Mouse (Mus musculus) CD4-positive, CD25-positive, alpha-beta regulatory T cell, adult 2 months (primary cell): ENCODE data around the gene Gstm5.
A peak's percentile ranks its signal among the peaks of the same experiment; 100 is the strongest.
"Not testable (repeated sequence)": the region's sequence is repeated elsewhere in the genome, so short reads cannot be mapped to it uniquely, and the experiment has no call there.

ENCODE experiments used
- DNase-seq: peaks from one replicate; pipeline ENCODE4 v3.0.0-alpha.2; 2012; ENCODE audit warnings: low read depth, low spot score

The Gstm5 gene

DNA sequence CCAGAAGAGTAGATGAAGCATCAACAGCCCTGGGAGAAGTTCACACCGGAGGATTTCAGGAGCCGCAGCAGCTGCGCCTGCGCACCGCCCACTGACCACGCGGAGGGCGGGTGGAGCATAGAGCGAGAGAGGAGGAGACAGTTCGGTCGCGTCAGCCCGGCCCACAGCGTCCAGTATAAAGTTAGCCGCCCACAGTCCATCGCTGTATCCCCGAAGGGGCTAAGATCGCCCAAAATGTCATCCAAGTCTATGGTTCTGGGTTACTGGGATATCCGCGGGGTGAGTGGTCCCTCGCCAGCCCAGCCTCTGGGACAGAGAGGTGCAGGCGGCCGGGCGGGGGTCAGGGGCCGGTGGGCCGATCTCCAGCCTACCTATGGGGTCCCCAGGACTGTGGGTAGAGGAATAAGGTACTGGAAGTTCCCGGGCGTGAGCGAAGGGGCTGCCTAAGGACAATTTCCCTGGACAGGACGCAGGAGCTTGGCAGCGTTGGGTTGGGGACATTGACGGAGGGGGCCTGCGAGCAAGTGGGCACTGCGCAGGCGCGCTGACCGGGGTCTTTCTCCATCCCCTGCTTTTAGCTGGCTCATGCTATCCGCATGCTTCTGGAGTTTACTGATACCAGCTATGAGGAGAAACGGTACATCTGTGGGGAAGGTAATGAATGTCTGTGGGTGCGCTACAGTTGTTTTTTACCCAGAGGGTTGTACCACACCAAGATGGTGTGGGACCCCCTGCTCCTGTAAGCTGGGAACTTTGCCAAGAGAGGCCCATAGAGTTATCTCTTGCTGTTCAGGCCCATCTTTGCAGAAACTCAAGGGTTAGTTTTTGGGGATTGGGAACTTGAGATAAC is at the start of gene Gstm5:
Gene Gstm5 (plus strand): TSS at position 102 of the 850 bp plus-strand sequence.
- DNase-seq = peak; percentile 43

DNA sequence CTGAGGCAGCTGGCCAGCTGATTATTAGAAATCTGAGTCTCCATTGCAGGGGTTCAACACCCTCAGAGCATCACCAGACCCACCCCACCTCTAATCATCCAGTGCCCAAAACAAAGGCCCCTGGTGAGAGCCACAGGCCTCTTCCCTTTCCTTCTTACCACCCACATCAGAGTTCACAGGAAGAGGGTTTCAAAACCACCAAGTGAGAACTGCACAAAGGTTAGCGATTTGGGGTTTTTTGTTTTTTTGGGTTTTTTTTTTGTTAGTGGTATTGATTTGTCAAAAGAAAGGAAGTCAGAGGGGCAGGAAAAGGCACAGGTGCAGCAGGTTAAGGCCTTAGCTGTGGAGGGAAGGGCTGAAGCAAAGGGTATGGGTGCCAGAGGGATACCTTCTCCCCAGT is 49.4 kb upstream of the Gstm5 start:
- peak; percentile 55 for DNase-seq

DNA sequence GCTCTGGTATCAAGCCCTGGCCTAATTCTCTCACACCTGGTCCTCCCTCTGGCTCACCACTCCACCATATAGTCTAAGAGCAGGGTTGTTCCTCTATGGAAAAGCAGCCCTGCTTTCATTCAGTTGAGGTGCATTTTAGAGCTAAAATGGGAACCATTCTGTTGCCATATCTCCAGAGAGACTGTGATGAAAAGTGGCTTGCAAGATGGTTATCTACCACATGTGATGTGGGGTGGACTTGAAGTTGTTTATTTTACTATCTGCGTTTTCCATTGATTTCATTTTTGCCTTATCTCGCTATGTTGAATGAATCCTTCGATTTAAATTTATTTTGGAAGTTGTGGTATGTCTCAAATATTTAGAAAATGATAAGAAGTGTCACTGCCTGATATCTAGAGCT is 48.8 kb upstream of the Gstm5 start:
- no peak for DNase-seq

DNA sequence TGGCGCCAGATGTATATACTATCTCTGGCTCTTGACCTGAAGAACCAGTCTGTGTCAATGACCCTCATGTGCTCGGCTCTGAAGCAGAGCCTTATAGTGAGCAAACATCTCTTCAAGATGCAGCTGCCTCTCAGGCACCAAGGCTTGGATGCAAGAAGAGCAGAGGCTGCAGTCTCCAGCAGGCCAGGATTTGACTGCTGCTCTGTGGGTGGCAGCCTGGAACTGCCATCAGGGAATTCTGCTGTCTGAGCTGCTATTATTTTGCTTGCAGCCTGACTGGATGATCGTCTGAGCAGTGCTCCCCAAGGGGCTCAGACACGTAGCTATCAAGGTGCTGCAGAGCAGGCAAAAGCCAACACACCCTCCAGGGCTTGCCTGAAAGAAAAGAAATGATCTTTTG is 47.5 kb upstream of the Gstm5 start:
- no peak for DNase-seq

DNA sequence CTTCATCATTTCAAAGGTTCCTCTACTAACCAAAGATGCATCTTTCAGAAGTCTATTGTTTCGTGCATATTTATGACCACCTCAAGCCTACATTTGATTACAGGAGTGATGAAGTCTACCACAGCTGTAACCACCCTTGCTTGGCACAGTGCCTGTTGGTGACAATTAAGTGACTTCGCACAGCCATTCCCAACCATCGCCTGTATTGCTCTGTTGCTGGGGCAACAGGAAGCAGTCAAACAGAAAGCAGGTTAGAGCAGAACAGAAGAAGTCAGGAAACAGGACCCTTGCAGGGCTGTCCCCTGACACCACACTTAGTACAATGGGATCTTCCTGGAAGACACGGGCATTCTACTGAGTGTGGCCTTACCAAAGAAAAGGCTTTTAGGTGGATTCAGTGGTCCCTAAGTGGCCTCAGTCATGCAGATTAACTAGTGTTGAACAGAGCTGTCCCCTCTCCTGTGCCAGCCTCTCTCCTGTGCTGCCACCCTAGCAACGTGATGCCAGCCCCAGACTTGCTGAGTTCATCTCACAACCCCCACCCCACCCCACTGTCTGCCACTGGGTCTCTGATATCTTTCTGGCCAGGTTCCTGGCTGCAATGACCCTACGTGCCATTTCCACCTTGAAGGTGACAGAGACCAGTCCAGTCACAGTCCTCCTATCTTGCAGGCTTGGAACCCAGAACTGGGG is 46.5 kb upstream of the Gstm5 start:
- DNase-seq = peak; percentile 54

DNA sequence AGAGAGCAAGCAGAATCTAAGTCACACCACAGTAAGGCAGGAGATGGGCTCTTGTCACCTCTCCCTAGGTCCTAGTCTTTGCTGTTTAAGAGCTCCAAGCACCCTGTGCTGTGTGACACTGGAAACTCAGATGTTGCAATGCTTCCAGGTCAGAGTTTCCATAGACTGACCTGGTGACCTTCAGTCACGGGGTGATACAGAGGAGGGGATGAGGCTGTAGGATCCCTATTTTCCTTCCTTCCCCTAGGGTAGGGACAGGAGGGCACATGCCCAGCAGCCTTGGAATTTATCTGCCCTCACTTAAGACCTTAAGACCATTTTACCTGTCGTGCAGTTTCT is 46.0 kb upstream of the Gstm5 start:
- DNase-seq = no peak

DNA sequence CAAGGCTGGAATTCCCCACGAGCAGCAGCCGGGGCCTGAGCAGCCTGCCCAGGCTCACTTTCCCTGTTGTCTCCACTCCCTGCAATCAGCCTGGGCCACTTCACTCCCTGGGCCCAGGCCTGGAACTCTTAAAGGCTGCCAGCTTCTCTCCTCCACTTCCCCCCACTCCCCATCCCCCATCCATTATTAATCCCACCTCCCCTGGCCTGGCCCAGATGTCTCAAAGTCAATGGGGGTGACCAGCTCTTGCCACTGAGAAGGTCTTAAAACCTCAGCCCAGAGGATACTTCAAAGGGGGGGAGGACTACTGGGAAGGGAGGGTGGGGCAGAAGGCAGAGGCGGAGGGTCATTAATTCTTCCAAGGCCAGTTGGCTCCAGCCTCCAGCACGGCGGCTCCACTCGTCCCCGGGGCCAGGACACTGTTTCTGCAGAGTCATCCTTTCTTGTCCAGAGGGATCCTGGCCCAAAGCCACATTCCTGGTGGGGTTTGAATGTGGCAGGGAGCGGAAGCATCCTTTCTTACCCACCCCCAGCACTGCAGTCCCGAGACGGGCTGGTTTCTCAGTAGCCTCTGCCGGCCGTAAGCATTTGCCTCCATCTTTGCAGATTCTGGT is 45.1 kb upstream of the Gstm5 start:
- DNase-seq = no peak

DNA sequence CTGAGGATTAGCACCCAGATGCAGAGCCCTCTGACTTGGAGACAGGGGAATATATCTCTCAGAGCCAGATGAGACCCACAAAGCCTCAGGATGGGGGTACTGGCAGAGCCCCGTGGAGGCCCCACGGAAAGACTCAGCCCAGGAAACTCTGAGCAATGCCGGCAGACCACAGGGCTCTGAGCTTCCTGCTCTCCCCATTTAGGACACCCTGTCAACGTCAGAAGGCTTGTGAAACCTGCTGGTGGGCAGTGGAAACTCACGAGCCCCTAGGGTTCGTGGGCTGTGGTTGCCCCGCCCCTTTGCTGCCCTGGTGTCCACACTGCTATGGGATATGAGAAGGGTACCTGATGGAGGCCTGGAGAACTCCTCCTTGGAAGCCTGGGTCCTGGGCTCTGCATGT is 42.8 kb upstream of the Gstm5 start:
- DNase-seq = peak; percentile 70

DNA sequence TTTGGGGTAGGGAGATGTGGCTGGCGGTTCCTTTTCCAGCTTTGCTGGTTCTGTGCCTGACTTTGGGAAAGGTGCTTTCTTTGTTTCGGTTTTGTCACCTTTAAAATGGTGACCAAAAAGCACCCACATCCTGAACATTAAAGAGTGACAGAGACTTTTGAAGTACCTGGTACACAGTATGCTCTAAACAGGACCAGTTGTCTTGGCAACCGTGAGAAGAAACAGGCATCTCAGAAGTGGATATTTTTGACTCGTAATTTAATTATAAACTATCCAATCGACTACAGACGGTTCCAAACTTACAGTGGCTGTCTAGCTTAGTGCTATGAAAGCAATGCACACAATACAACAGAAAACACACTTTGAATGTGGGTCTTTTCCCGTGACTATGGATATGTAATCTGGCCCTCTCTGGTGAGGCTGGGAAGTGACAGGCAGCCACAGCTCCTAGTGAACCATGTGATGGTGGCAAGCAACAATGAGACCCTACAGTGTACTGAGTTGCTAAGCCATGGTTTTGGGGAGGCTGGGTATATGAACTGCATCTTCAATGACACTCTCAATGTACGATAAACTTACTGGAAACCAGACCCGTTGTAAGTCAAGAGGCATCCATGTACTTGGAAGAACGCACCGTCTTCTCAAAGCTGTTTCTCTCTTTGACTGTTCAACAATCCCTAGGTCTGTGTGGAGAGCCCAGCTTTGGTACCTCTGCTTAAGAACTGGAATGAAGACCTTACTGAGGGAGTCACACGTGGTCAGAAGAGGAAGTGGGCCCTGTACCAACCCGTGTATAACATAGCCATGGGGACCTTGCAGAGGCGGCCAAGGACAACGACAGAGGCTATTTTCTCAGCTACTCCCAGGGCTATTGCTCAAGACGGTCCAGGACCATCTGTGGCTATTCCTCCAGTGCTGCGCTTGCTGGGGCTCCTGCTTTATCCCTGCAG is 42.1 kb upstream of the Gstm5 start:
- peak; percentile 80 for DNase-seq

DNA sequence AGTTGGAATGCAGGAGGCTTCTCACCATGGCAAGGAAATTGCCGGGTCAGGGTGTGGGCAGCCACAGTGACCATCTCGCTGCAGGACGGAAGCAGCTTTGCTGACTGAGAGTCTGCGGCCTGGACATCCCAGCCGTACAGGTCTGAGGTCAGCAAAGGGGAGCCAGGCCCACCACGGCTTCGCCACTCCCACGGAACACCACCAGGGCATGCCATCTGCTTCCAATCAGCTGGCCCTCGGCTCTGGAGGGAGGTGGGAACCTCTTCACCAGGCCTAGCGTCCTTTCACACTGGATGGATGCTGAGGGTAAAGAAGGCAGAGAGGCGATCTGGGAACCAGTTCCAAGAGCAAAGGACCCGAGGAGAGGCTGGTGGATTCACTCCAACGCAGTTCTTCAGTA is 40.3 kb upstream of the Gstm5 start:
- no peak for DNase-seq

DNA sequence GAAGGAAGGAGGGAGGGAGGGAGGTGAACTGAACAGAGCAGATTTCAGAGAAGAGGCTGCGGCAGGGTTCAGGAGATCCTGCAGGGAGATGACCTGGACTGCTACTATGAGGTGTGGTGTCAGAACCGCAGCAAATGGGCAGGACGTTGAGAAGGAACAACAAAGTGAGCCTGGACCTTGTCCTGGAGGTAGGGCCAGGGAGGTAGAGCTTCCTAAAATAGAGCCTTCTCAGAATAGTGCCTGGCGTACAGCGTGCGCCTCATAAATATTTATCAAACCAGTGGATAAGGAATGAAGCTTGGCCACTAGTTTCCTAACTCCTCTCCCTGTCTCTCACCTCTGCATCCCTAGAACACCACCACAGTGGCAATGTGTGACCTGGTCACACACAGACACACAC is 38.0 kb upstream of the Gstm5 start:
- DNase-seq = no peak

DNA sequence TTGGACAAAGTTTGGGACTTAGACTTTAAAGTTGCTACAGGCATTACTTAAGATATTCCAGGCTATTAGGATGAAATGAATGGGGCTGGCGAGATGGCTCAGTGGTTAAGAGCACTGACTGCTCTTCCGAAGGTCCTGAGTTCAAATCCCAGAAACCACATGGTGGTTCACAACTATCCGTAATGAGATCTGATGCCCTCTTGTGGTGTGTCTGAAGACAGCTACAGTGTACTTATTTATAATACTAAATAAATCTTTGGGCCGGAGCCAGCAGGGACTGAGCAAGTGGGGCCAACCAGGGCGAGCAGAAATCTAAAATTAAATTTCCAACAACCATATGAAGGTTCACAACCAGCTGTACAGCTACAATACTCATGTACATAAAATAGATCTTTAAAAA is 34.1 kb upstream of the Gstm5 start:
- DNase-seq = not testable (repeated sequence)

DNA sequence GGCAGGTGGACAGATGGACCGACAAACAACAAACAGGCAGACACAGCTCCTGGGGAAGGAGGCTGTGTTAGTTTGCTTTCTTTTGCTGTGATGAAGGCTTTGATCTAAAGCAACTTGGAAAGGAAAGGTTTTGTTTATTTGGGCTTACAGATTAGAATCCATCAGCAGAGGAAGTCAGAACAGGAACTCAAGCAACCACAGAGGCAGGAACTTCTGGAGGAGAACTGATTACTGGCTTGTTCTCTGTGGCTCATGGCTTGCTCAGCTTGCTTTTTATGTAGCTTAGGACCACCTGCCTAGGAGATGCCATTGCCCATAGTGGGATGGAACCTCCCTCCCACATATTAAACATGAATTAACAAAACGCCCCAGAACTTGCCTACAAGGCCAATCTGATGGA is 33.1 kb upstream of the Gstm5 start:
- DNase-seq = no peak

DNA sequence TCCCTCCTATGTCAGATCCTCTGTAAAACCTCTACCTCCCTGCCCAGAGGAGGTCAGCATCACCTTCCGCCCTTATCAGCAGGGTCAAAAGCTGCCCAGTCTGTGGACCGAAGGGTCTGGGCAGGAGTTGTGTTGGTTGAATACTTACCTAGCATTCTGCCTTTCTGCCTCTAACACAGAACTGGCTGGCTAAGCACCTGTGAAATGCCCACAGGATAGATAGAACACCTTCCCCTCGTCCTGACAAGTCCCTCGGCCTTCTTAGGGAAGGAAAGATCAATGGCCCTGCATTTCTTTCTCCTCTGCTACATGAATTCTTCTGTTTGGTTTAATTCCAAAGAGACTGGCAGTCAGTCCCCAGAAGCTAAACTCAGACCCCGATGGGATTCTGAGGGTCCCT is 32.1 kb upstream of the Gstm5 start:
- no peak for DNase-seq

DNA sequence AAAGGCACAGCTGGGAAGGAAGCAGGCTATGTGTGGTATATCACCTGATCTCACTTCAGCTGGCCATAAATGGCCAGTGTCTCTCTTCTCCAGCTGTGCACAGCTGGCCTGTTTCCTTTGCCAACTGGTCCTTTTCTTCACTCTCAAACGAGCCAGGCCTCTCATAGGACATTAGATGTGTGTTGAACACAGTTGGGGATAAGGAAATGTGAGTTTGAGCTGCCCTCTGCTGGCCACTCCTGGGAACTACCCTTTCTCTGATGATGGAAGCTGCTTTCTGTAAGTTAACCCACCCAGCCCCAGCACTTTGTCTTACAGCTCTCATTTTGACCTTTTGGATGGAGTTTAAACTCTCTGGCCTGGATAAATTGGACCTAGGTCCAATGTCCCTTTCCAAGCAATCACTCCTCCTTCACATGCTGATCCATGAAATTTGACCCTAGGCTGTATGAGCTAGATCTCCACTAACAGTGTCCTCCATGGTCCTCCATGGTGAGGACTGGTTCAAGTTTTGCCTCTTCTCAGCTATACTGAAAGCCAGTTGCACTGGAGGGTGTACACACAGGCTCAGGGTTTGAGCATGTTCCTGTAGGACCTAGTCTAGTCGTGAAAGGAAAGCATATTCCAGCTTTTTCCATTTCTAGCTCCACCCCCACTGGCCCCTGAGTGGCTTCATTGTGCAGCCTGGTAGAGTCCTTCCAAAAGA is 31.6 kb upstream of the Gstm5 start:
- peak; percentile 89 for DNase-seq

DNA sequence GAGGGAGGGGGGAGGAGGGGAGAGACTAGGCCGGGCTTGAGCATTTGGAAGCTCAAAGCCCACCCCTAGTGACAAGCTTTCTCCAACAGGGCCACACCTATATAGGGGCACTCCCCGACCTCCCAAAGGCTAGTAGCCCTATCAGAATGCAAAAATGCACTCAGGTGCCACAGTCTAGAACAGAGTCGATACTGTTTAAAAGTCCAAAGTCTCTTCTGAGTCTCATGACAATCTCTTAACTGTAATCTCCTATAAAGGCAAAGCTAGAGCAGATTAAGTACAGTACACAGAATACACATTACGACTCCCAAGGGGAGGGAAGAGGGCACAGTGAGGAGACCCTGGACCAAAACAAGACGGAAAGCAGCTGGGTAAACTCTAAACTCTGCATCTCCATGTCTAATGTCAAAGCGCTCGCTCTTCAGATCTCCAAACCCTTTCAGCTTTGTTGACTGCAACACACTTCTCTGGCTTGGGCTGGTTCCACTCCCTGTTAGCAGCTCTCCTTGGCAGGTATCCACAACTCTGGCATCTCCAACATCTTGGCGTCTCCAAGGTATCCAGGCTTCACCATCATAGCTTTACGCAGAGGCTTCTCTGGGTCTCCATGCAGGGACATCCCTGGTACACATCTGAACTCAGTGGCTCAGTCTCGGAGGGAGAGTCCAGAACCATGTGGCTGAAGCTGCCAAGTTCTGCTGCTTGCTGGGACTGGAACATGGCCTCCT is 30.1 kb upstream of the Gstm5 start:
- no peak for DNase-seq

DNA sequence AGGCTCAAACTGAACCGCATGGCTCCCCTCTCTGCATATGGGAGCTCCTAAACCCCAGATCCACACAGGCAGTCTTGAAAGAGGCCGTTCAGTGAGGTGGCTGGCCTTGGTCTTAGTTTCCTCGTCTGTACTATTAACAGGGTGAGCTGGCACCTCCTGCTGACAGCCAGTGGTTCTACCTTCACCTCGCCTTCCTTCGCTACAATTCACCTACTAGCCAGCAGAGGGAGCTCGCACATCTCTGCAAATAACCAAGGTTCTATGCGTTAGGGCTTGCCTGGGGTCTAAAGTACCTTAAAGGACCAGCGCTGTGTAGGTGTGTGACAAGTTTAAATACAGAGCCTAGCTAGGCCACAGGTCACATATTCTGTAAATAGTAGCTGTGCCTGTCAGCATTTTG is 28.5 kb upstream of the Gstm5 start:
- DNase-seq = peak; percentile 92

DNA sequence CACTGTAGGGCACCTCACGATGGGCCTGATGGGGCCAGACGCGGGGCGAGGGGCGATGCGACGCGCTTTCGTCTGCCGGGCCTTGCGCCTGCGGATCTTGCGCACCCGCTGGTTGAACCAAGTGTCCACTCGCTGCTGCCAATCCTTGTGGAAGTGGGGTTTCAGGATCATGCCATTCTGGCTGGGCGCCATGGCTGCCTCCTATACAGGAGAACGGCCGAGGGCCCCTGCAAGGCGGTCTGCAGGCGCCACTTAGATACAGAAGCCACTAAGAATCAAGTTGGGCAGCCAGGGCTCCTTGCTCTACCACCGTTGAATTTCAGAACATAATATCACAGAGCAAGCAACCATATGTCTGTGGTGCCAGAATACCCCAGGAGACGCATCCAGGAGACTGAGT is 27.2 kb upstream of the Gstm5 start:
- no peak for DNase-seq

DNA sequence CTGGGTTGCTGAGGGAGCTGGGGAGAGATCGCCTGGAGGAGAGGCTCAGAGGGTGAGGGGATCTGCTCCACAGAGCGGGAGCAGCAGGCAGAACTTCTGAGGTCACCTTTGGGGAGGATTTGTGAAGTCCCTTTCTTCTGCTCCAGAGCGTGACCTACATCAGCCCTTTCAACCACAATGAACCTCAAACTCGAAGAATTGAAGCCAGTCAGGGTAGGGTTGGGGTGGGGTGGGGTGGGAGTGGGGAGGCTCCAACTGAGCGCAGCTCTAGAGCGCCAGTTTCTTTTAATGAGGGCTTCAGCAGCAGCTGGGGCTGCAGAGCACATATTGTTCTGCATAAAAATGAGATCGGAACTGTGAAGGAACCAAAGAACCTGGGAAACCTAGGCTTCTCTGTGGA is 26.5 kb upstream of the Gstm5 start:
- DNase-seq = no peak

DNA sequence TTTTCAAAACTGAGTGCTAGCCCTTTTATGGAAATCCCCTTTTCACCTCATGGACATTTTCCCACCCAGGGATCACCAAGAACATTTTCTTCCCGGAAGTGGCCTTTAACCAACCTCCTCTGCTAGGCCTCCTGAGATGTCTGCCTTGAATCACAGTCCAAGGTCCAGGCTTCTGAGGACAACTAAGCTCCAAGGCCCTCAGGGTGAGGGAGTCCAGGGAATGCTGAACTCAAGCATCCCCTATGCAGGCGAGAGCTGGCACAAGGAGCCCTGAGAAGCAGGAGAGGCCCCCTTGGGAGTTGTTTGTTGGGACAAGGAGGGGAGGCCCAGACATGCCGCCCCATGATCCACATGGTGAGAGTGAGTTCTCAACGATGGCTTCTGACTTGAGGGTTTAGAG is 25.7 kb upstream of the Gstm5 start:
- no peak for DNase-seq
